Mouse (Mus musculus) testis, adult 2 months (tissue): ENCODE data around the gene Pak7. TPM values are rescaled to one million over a fixed set of nuclear protein-coding genes. Genes with fewer than 3 reads are reported as not detected.

Experiments
- H3K27ac ChIP-seq: fragments of 200-500 bp; 2 replicates; pipeline ENCODE4 v1.5.1; 2012; ENCODE audit warnings: low read depth, low read length; ENCODE audit not compliant: control insufficient read depth, insufficient read depth
- H3K27me3 ChIP-seq: fragments of 200-500 bp; 2 replicates; pipeline ENCODE4 v1.6.1; 2012; ENCODE audit warnings: mild to moderate bottlenecking, low read length, moderate library complexity; ENCODE audit not compliant: control insufficient read depth, insufficient read depth
- H3K36me3 ChIP-seq: fragments of 200-500 bp; 2 replicates; pipeline ENCODE4 v1.6.1; 2012; ENCODE audit warnings: mild to moderate bottlenecking, low read length; ENCODE audit not compliant: control insufficient read depth, insufficient read depth
- H3K4me1 ChIP-seq: fragments of 200-500 bp; 2 replicates; pipeline ENCODE4 v1.6.1; 2012; ENCODE audit warnings: low read length; ENCODE audit not compliant: control insufficient read depth, insufficient read depth
- H3K4me3 ChIP-seq: fragments of 200-500 bp; 2 replicates; pipeline ENCODE4 v1.5.1; 2012; ENCODE audit warnings: low read depth, mild to moderate bottlenecking, low read length, moderate library complexity, mixed read lengths; ENCODE audit not compliant: control insufficient read depth
- CTCF ChIP-seq: fragments of 200-500 bp; IDR thresholded peaks from 2 replicates; pipeline ENCODE4 v1.5.1; 2012; ENCODE audit warnings: low read depth, mild to moderate bottlenecking, inconsistent platforms, low read length, moderate library complexity; ENCODE audit not compliant: control insufficient read depth, insufficient read depth, insufficient replicate concordance
- POLR2A ChIP-seq: fragments of 200-500 bp; IDR thresholded peaks from 2 replicates; pipeline ENCODE4 v1.6.1; 2012; ENCODE audit warnings: low read depth, mild to moderate bottlenecking, inconsistent platforms, low read length, moderate library complexity; ENCODE audit not compliant: control insufficient read depth
- polyA plus RNA-seq: library from polyadenylated mRNA; depleted of rRNA; stranded (reverse); fragments of >200 nt; gene quantifications from 2 replicates; pipeline ENCODE4 v1.2.3, GENCODE M21; 2012; rRNA removed

Pak7 gene
- 0.14 and 0.19 TPM in 2 replicates for polyA plus RNA-seq

GRCm38 (mm10) chr2:136387181-136388131 is at the start of gene Pak7:
Gene Pak7, minus strand, starts transcription at chr2:136387967.
- Histone ChIP-seq H3K4me3 (peak within 1 kb of the TSS; percentile 86), H3K27ac (0 out of 2 replicates have a peak within 1 kb of the TSS, but pooled peaks have one; percentile 16), H3K4me1 (peaks cover 3% of the 10 kb centered on the region; the same call in 1 of the 2 replicates), H3K27me3 (no peaks in the 10 kb centered on the region; the same call in 1 of the 2 replicates), H3K36me3 (no peaks in the 10 kb centered on the region)
- TF ChIP-seq POLR2A (0 out of 2 replicates have a peak, but pooled peaks have one; percentile 65), CTCF (no peak)

- no peaks in the 10 kb centered on the region for H3K4me1 ChIP-seq
- no peak for TF ChIP-seq POLR2A
- no peak for TF ChIP-seq CTCF
- H3K4me3 ChIP-seq, result peak overlapping the region; percentile 38
- no peak overlapping the region for H3K27ac ChIP-seq
- no peaks in the 10 kb centered on the region for H3K27me3 ChIP-seq
- no peaks in the 10 kb centered on the region for H3K36me3 ChIP-seq
Measured at GRCm38 (mm10) chr2:136425561-136425960, 37.8 kb upstream of the Pak7 start.

GRCm38 (mm10) chr2:136419543-136419942 is 31.8 kb upstream of the Pak7 start:
- H3K36me3 ChIP-seq, result no peaks in the 10 kb centered on the region
- no peak for TF ChIP-seq POLR2A
- TF ChIP-seq CTCF, result no peak
- no peak overlapping the region for H3K27ac ChIP-seq
- H3K4me1 ChIP-seq, result no peaks in the 10 kb centered on the region
- no peak overlapping the region for H3K4me3 ChIP-seq
- H3K27me3 ChIP-seq, result no peaks in the 10 kb centered on the region

GRCm38 (mm10) chr2:136416381-136416780 is 28.6 kb upstream of the Pak7 start:
- TF ChIP-seq CTCF (no peak), POLR2A (no peak)
- Histone ChIP-seq H3K4me1 (no peaks in the 10 kb centered on the region), H3K27ac (no peak overlapping the region), H3K4me3 (no peak overlapping the region), H3K27me3 (no peaks in the 10 kb centered on the region), H3K36me3 (no peaks in the 10 kb centered on the region)

- Histone ChIP-seq H3K4me3 (no peak overlapping the region), H3K27ac (no peak overlapping the region), H3K36me3 (no peaks in the 10 kb centered on the region), H3K27me3 (no peaks in the 10 kb centered on the region), H3K4me1 (no peaks in the 10 kb centered on the region)
- TF ChIP-seq CTCF, result no peak
Measured at GRCm38 (mm10) chr2:136402587-136402986, 14.8 kb upstream of the Pak7 start.

- no peak overlapping the region for H3K27ac ChIP-seq
- TF ChIP-seq CTCF, result no peak
- no peak for TF ChIP-seq POLR2A
- no peak overlapping the region for H3K4me3 ChIP-seq
Measured at GRCm38 (mm10) chr2:136375318-136375717, 12.4 kb downstream of the Pak7 start.

GRCm38 (mm10) chr2:136372361-136372760 is 15.4 kb downstream of the Pak7 start:
- H3K4me3 ChIP-seq, result no peak overlapping the region
- no peaks in the 10 kb centered on the region for H3K4me1 ChIP-seq
- H3K27ac ChIP-seq, result no peak overlapping the region
- TF ChIP-seq POLR2A (no peak), CTCF (no peak)
- no peaks in the 10 kb centered on the region for H3K36me3 ChIP-seq
- H3K27me3 ChIP-seq, result no peaks in the 10 kb centered on the region

More at GRCm38 (mm10) chr2:136375318-136375717, 12.4 kb downstream of the Pak7 start:
- Histone ChIP-seq H3K27me3 (no peaks in the 10 kb centered on the region), H3K36me3 (no peaks in the 10 kb centered on the region), H3K4me1 (no peaks in the 10 kb centered on the region)
